Mouse (Mus musculus): ENCODE measurements around the gene Dhrs3. TPM values are rescaled to one million over a fixed set of nuclear protein-coding genes. Genes with fewer than 3 reads are reported as not detected.

Dhrs3 gene
- polyA plus RNA-seq, 1 experiment from 2014 or later: 30.0 TPM

- no peak overlapping the region for H3K27ac ChIP-seq (ENCODE audit: poor library complexity, severe bottlenecking)
- no peaks in the 10 kb centered on the region for H3K27me3 ChIP-seq (replicated peaks)
- no peak overlapping the region for H3K9ac ChIP-seq
- no peak overlapping the region for H3K4me3 ChIP-seq
- H3K4me2 ChIP-seq: no peak overlapping the region
- no peaks in the 10 kb centered on the region for H3K9me3 ChIP-seq (replicated peaks)
- peaks cover 20% of the 10 kb centered on the region for H3K4me1 ChIP-seq (replicated peaks)
- peaks cover 27% of the 10 kb centered on the region for H3K36me3 ChIP-seq
- 81% methylated on average over 6 of the region's 6 CpGs for WGBS
- no peak for ATAC-seq (ENCODE audit: insufficient number of reproducible peaks, low FRiP score)
Observed at GRCm38 (mm10) chr4:144972948-144973720, 80.5 kb downstream of the Dhrs3 start.

GRCm38 (mm10) chr4:144974458-144974857 lies 81.8 kb downstream of the Dhrs3 start:
- H3K36me3 ChIP-seq: peaks cover 27% of the 10 kb centered on the region

GRCm38 (mm10) chr4:144975505-144975904 lies 82.9 kb downstream of the Dhrs3 start:
- H3K36me3 ChIP-seq: peaks cover 20% of the 10 kb centered on the region
- no peak overlapping the region for H3K9ac ChIP-seq
- WGBS: 96% methylated on average over 2 of the region's 2 CpGs
- no peak overlapping the region for H3K4me2 ChIP-seq
- no peaks in the 10 kb centered on the region for H3K9me3 ChIP-seq (replicated peaks)
- H3K4me3 ChIP-seq: no peak overlapping the region
- ATAC-seq (ENCODE audit: insufficient number of reproducible peaks, low FRiP score): no peak
- H3K27me3 ChIP-seq (replicated peaks): no peaks in the 10 kb centered on the region
- peaks cover 26% of the 10 kb centered on the region for H3K4me1 ChIP-seq (replicated peaks)
- H3K27ac ChIP-seq (ENCODE audit: poor library complexity, severe bottlenecking): no peak overlapping the region

More at GRCm38 (mm10) chr4:144974458-144974857, 81.8 kb downstream of the Dhrs3 start:
- Histone ChIP-seq H3K27me3 (replicated peaks) (no peaks in the 10 kb centered on the region), H3K9me3 (replicated peaks) (no peaks in the 10 kb centered on the region), H3K4me2 (no peak overlapping the region), H3K4me3 (no peak overlapping the region), H3K27ac (ENCODE audit: poor library complexity, severe bottlenecking) (no peak overlapping the region), H3K9ac (no peak overlapping the region), H3K4me1 (replicated peaks) (peaks cover 23% of the 10 kb centered on the region)
- ATAC-seq (ENCODE audit: insufficient number of reproducible peaks, low FRiP score): no peak
- WGBS: 70% methylated on average over 3 of the region's 3 CpGs

- no peak overlapping the region for H3K4me3 ChIP-seq
- peaks cover 40% of the 10 kb centered on the region for H3K4me1 ChIP-seq (replicated peaks)
- no peaks in the 10 kb centered on the region for H3K9me3 ChIP-seq (replicated peaks)
- no peak overlapping the region for H3K9ac ChIP-seq
- H3K27me3 ChIP-seq (replicated peaks): no peaks in the 10 kb centered on the region
- peak overlapping the region; percentile 30 for H3K27ac ChIP-seq (ENCODE audit: poor library complexity, severe bottlenecking)
- 0 out of 2 replicates have a peak, but pooled peaks have one; percentile 51 for ATAC-seq (ENCODE audit: insufficient number of reproducible peaks, low FRiP score)
- WGBS: 33% methylated on average over 1 of the region's 1 CpGs
- H3K36me3 ChIP-seq: peaks cover 26% of the 10 kb centered on the region
- no peak overlapping the region for H3K4me2 ChIP-seq
Observed at GRCm38 (mm10) chr4:144977057-144977456, 84.4 kb downstream of the Dhrs3 start.

Other genes starting within 250 kb of the Dhrs3 start
- gene Gm436, start 206.5 kb upstream of the Dhrs3 start, polyA plus RNA-seq (2016; fragmentation: Nextera tagmentation; extraction: Ambion mirVana): not detected in 2 replicates
- not detected in 2 replicates for gene Gm13178, start 171.4 kb upstream of the Dhrs3 start, polyA plus RNA-seq (2016; fragmentation: Nextera tagmentation; extraction: Ambion mirVana)
- gene Gm438, start 106.2 kb upstream of the Dhrs3 start, polyA plus RNA-seq (2016; fragmentation: Nextera tagmentation; extraction: Ambion mirVana): not detected in 2 replicates

Measured in heart, embryonic 12.5 days (tissue).